Mouse (Mus musculus) intestine, embryonic 14.5 days (tissue): ENCODE data around the gene Lcn2. TPM values are rescaled to one million over a fixed set of nuclear protein-coding genes. Genes with fewer than 3 reads are reported as not detected.

Source experiments
- ATAC-seq: fragments of 200-750 bp; cut with Nextera tagmentation; replicated peaks from 2 replicates; pipeline ENCODE4 v1.8.0; 2017; ENCODE audit warnings: low read depth, moderate number of reproducible peaks, moderate TSS enrichment, moderate library complexity; ENCODE audit not compliant: low FRiP score, low TSS enrichment
- DNase-seq: peaks from one replicate; pipeline ENCODE4 v3.0.0-alpha.2; 2018; ENCODE audit warnings: low spot score
- H3K27ac ChIP-seq: fragments of 300-500 bp; sonication (generic); 2 replicates; pipeline ENCODE4 v1.5.1; 2014; ENCODE audit warnings: low read depth, mild to moderate bottlenecking, control low read depth
- H3K27me3 ChIP-seq: fragments of 300-500 bp; sonication (generic); replicated peaks from 2 replicates; pipeline ENCODE4 v1.6.1; 2014; ENCODE audit warnings: low read length, control low read depth; ENCODE audit not compliant: control insufficient read depth, insufficient read depth
- H3K36me3 ChIP-seq: fragments of 300-500 bp; sonication (generic); 2 replicates; pipeline ENCODE4 v1.6.1; 2014; ENCODE audit warnings: low read length, control low read depth; ENCODE audit not compliant: control insufficient read depth, insufficient read depth
- H3K4me1 ChIP-seq: fragments of 300-500 bp; sonication (generic); replicated peaks from 2 replicates; pipeline ENCODE4 v1.6.1; 2014; ENCODE audit warnings: low read length, control low read depth, mixed read lengths; ENCODE audit not compliant: control insufficient read depth, insufficient read depth
- H3K4me2 ChIP-seq: fragments of 300-500 bp; sonication (generic); 2 replicates; pipeline ENCODE4 v1.6.1; 2014; ENCODE audit warnings: low read length
- H3K4me3 ChIP-seq: fragments of 300-500 bp; sonication (generic); 2 replicates; pipeline ENCODE4 v1.5.1; 2014; ENCODE audit warnings: low read depth, low read length, control low read depth, mixed read lengths
- H3K9ac ChIP-seq: fragments of 300-500 bp; sonication (generic); 2 replicates; pipeline ENCODE4 v1.6.1; 2014; ENCODE audit warnings: mild to moderate bottlenecking, low read length
- H3K9me3 ChIP-seq: fragments of 300-500 bp; sonication (generic); 2 replicates; pipeline ENCODE4 v1.6.1; 2016; ENCODE audit warnings: low read length, control low read depth; ENCODE audit not compliant: control insufficient read depth
- whole genome bisulfite sequencing: fragments of 180-500 bp; shearing (Covaris S2); extraction: QIAGEN DNeasy Blood & Tissue Kit; methylation state at CpG from one replicate; pipeline ENCODE4 v1.1.7; 2014; 5-methylcytosine and 5-hydroxymethylcytosine counted together
- polyA plus RNA-seq: library from polyadenylated mRNA; unstranded; fragments of >200 nt; fragmentation: Nextera tagmentation; extraction: Ambion mirVana; gene quantifications from 2 replicates; pipeline ENCODE4 v1.2.1, GENCODE M21; 2014

The Lcn2 gene
- polyA plus RNA-seq, 1 experiment from 2014 or later = 0.93 TPM

GRCm38 (mm10) chr2:32426141-32426540 lies 38.1 kb upstream of the Lcn2 start:
- ATAC-seq (no peak), DNase-seq (no peak)
- WGBS = 96% methylated on average over 1 of the region's 1 CpGs
- Histone ChIP-seq H3K27ac (peak overlapping the region; percentile 86; the same call in 1 of the 2 replicates), H3K4me2 (no peak overlapping the region), H3K9ac (no peak overlapping the region), H3K36me3 (peaks cover 3% of the 10 kb centered on the region), H3K4me1 (peaks cover 59% of the 10 kb centered on the region), H3K27me3 (no peaks in the 10 kb centered on the region), H3K9me3 (no peaks in the 10 kb centered on the region), H3K4me3 (no peak overlapping the region)

GRCm38 (mm10) chr2:32425568-32425967 lies 37.5 kb upstream of the Lcn2 start:
- WGBS = 38% methylated on average over 5 of the region's 5 CpGs
- no peak for DNase-seq
- Histone ChIP-seq H3K36me3 (peaks cover 9% of the 10 kb centered on the region), H3K9me3 (no peaks in the 10 kb centered on the region), H3K4me1 (peaks cover 56% of the 10 kb centered on the region), H3K4me3 (no peak overlapping the region), H3K27me3 (no peaks in the 10 kb centered on the region), H3K9ac (no peak overlapping the region), H3K4me2 (no peak overlapping the region), H3K27ac (peak overlapping the region; percentile 86)
- no peak for ATAC-seq

GRCm38 (mm10) chr2:32424796-32425195 lies 36.7 kb upstream of the Lcn2 start:
- WGBS = 47% methylated on average over 3 of the region's 3 CpGs
- H3K4me3 ChIP-seq = no peak overlapping the region
- H3K9ac ChIP-seq = 0 out of 2 replicates have a peak overlapping the region, but pooled peaks have one; percentile 8
- no peaks in the 10 kb centered on the region for H3K9me3 ChIP-seq
- H3K4me1 ChIP-seq = peaks cover 49% of the 10 kb centered on the region
- ATAC-seq (no peak), DNase-seq (no peak)
- no peak overlapping the region for H3K4me2 ChIP-seq
- peaks cover 17% of the 10 kb centered on the region for H3K36me3 ChIP-seq
- peak overlapping the region; percentile 86 for H3K27ac ChIP-seq
- no peaks in the 10 kb centered on the region for H3K27me3 ChIP-seq

GRCm38 (mm10) chr2:32423481-32424331 lies 35.7 kb upstream of the Lcn2 start:
- Histone ChIP-seq H3K4me3 (peak overlapping the region; percentile 28), H3K9ac (peak overlapping the region; percentile 14; the same call in 1 of the 2 replicates), H3K27ac (peak overlapping the region; percentile 86), H3K36me3 (peaks cover 27% of the 10 kb centered on the region), H3K4me1 (peaks cover 38% of the 10 kb centered on the region), H3K27me3 (no peaks in the 10 kb centered on the region), H3K4me2 (peak overlapping the region; percentile 69), H3K9me3 (no peaks in the 10 kb centered on the region)
- DNase-seq (peak; percentile 82), ATAC-seq (peak; percentile 86)
- WGBS = 1% methylated on average over 14 of the region's 14 CpGs

- Histone ChIP-seq H3K27ac (no peak overlapping the region), H3K9ac (no peak overlapping the region), H3K4me1 (peaks cover 31% of the 10 kb centered on the region), H3K36me3 (peaks cover 46% of the 10 kb centered on the region), H3K9me3 (no peaks in the 10 kb centered on the region), H3K27me3 (no peaks in the 10 kb centered on the region), H3K4me2 (no peak overlapping the region), H3K4me3 (no peak overlapping the region)
- ATAC-seq (no peak), DNase-seq (no peak)
- WGBS = 95% methylated on average over 6 of the region's 6 CpGs
These were observed 33.8 kb upstream of the Lcn2 start for GRCm38 (mm10) chr2:32421851-32422251.

GRCm38 (mm10) chr2:32420647-32421046 lies 32.6 kb upstream of the Lcn2 start:
- peaks cover 30% of the 10 kb centered on the region for H3K4me1 ChIP-seq
- 82% methylated on average over 6 of the region's 6 CpGs for WGBS
- ATAC-seq (no peak), DNase-seq (no peak)
- H3K36me3 ChIP-seq = peaks cover 58% of the 10 kb centered on the region
- H3K9ac ChIP-seq = no peak overlapping the region
- H3K27ac ChIP-seq = no peak overlapping the region
- no peaks in the 10 kb centered on the region for H3K27me3 ChIP-seq
- H3K4me3 ChIP-seq = no peak overlapping the region
- no peak overlapping the region for H3K4me2 ChIP-seq
- no peaks in the 10 kb centered on the region for H3K9me3 ChIP-seq

GRCm38 (mm10) chr2:32420066-32420608 lies 32.1 kb upstream of the Lcn2 start:
- no peaks in the 10 kb centered on the region for H3K9me3 ChIP-seq
- ATAC-seq (no peak), DNase-seq (no peak)
- WGBS = 93% methylated on average over 12 of the region's 12 CpGs
- no peak overlapping the region for H3K27ac ChIP-seq
- H3K4me1 ChIP-seq = peaks cover 25% of the 10 kb centered on the region
- peaks cover 63% of the 10 kb centered on the region for H3K36me3 ChIP-seq
- H3K4me2 ChIP-seq = no peak overlapping the region
- no peak overlapping the region for H3K4me3 ChIP-seq
- no peak overlapping the region for H3K9ac ChIP-seq
- no peaks in the 10 kb centered on the region for H3K27me3 ChIP-seq

- H3K4me2 ChIP-seq = no peak overlapping the region
- peaks cover 17% of the 10 kb centered on the region for H3K4me1 ChIP-seq
- no peaks in the 10 kb centered on the region for H3K27me3 ChIP-seq
- peaks cover 66% of the 10 kb centered on the region for H3K36me3 ChIP-seq
- ATAC-seq (no peak), DNase-seq (no peak)
- 87% methylated on average over 3 of the region's 3 CpGs for WGBS
- no peaks in the 10 kb centered on the region for H3K9me3 ChIP-seq
- H3K27ac ChIP-seq = no peak overlapping the region
- no peak overlapping the region for H3K4me3 ChIP-seq
- H3K9ac ChIP-seq = no peak overlapping the region
These were observed 31.3 kb upstream of the Lcn2 start for GRCm38 (mm10) chr2:32419359-32419758.
